Mouse (Mus musculus) stomach, embryonic 14.5 days (tissue): ENCODE measurements around the gene Rbpms2. TPM values are rescaled to one million over a fixed set of nuclear protein-coding genes. Genes with fewer than 3 reads are reported as not detected.

ENCODE experiments used
- ATAC-seq: fragments of 200-750 bp; cut with Nextera tagmentation; 2 replicates; pipeline ENCODE4 v1.8.0; 2017; ENCODE audit warnings: low read depth, moderate TSS enrichment; ENCODE audit not compliant: insufficient number of reproducible peaks, insufficient read depth, low FRiP score
- H3K27ac ChIP-seq: fragments of 300-500 bp; sonication (generic); 2 replicates; pipeline ENCODE4 v1.5.1; 2014; ENCODE audit warnings: mild to moderate bottlenecking, low read length, moderate library complexity, mixed read lengths
- H3K27me3 ChIP-seq: fragments of 300-500 bp; sonication (generic); 2 replicates; pipeline ENCODE4 v1.6.1; 2014; ENCODE audit warnings: low read length, control low read depth, mixed read lengths; ENCODE audit not compliant: control insufficient read depth, insufficient read depth
- H3K36me3 ChIP-seq: fragments of 300-500 bp; sonication (generic); 2 replicates; pipeline ENCODE4 v1.6.1; 2014; ENCODE audit warnings: mild to moderate bottlenecking, control low read depth, low read length, moderate library complexity, mixed read lengths; ENCODE audit not compliant: control insufficient read depth, insufficient read depth
- H3K4me1 ChIP-seq: fragments of 300-500 bp; sonication (generic); 2 replicates; pipeline ENCODE4 v1.6.1; 2014; ENCODE audit warnings: low read length, control low read depth, mixed read lengths; ENCODE audit not compliant: control insufficient read depth, insufficient read depth
- H3K4me2 ChIP-seq: fragments of 300-500 bp; sonication (generic); replicated peaks from 2 replicates; pipeline ENCODE4 v1.6.1; 2014; ENCODE audit warnings: low read depth, low read length, control low read depth
- H3K4me3 ChIP-seq: fragments of 300-500 bp; sonication (generic); 2 replicates; pipeline ENCODE4 v1.5.1; 2014; ENCODE audit warnings: low read depth, low read length, control low read depth
- H3K9ac ChIP-seq: fragments of 300-500 bp; sonication (generic); replicated peaks from 2 replicates; pipeline ENCODE4 v1.6.1; 2014; ENCODE audit warnings: low read depth, mild to moderate bottlenecking, control low read depth, low read length, moderate library complexity, mixed read lengths
- H3K9me3 ChIP-seq: fragments of 300-500 bp; sonication (generic); 2 replicates; pipeline ENCODE4 v1.6.1; 2016; ENCODE audit warnings: low read depth, low read length, control low read depth; ENCODE audit not compliant: control insufficient read depth
- WGBS: fragments of 180-500 bp; shearing (Covaris S2); extraction: QIAGEN DNeasy Blood & Tissue Kit; methylation state at CpG from one replicate; pipeline ENCODE4 v1.1.7; 2014; 5-methylcytosine and 5-hydroxymethylcytosine counted together
- polyA plus RNA-seq: library from polyadenylated mRNA; unstranded; fragments of >200 nt; fragmentation: Nextera tagmentation; extraction: Ambion mirVana; gene quantifications from 2 replicates; pipeline ENCODE4 v1.2.1, GENCODE M21; 2014

Gene Rbpms2
- polyA plus RNA-seq, 1 experiment from 2014 or later: 32.5 TPM

DNA sequence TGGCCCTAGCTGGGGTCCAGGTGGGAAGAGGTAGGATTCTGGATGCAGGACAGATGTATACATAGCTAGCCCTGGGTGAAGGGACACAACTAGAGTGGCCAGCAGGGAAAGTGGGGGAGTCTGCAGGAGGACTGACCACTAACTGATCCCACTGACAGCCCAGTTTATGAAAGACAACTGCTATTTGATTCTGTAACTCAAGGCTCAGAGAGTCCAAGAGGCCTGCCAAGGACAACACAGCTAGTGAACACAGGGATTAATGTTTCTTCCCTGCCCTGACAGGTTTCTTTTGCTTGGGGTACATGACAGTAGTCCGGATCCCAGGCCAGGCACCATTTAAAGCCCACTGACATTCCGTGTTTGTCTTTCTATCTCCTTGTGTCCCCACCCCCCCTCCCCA, 22.3 kb upstream of the Rbpms2 start:
- Histone ChIP-seq H3K4me1 (peaks cover 12% of the 10 kb centered on the region), H3K4me2 (no peak overlapping the region), H3K9me3 (no peaks in the 10 kb centered on the region), H3K27ac (peak overlapping the region; percentile 71), H3K9ac (no peak overlapping the region), H3K4me3 (no peak overlapping the region), H3K36me3 (no peaks in the 10 kb centered on the region), H3K27me3 (no peaks in the 10 kb centered on the region)
- WGBS: 40% methylated on average over 2 of the region's 2 CpGs
- ATAC-seq: no peak

DNA sequence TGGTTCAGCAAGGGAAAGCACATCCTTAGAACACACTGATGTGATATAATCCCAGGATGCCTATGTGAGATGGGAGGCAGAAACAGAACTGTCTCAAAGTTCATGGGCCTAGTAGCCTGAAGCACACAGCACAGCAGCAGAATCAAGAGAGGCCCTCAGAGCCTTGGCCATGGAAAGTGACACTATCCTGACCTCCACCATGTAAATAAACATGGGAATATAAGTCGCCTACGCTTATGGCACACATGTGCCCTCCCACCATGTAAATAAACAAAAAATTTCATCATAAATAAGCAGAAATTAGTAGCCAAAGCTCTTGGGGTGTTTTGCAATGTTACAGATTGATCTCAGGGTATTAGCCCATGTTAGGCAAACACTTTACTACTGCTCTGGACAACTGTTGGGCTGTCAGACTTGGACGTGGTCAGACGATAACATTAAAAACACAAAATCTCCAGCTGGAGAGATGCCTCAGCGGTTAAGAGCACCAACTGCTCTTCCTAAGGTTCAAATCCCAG, 17.4 kb upstream of the Rbpms2 start:
- H3K36me3 ChIP-seq: no peaks in the 10 kb centered on the region
- H3K27ac ChIP-seq: no peak overlapping the region
- no peak overlapping the region for H3K9ac ChIP-seq
- no peaks in the 10 kb centered on the region for H3K9me3 ChIP-seq
- ATAC-seq: no peak
- no peaks in the 10 kb centered on the region for H3K27me3 ChIP-seq
- no peaks in the 10 kb centered on the region for H3K4me1 ChIP-seq
- 68% methylated on average over 5 of the region's 5 CpGs for WGBS
- no peak overlapping the region for H3K4me2 ChIP-seq
- H3K4me3 ChIP-seq: no peak overlapping the region

DNA sequence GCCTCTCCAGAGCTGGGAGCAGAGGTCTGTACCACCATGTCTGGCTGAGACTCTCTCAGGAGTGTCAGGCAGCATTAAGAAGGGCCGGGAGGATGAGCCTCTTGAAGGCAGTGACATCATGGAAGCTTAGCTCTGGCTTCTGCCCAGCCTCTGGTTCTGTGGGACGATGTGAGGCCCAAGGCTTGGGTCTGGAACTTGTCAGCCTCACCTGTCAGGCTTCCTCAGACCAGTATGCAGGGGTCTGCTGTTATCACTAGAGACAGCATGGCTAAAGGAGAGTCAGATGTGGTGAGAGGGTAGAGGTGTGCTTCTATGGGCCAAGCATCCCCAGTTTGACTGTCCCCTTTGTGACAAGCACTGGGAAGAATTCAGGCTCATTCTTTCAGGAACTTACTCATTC, 16.4 kb upstream of the Rbpms2 start:
- H3K9ac ChIP-seq: no peak overlapping the region
- no peak overlapping the region for H3K27ac ChIP-seq
- H3K9me3 ChIP-seq: no peaks in the 10 kb centered on the region
- no peak overlapping the region for H3K4me2 ChIP-seq
- no peak overlapping the region for H3K4me3 ChIP-seq
- H3K27me3 ChIP-seq: no peaks in the 10 kb centered on the region
- no peaks in the 10 kb centered on the region for H3K4me1 ChIP-seq
- ATAC-seq: no peak
- H3K36me3 ChIP-seq: no peaks in the 10 kb centered on the region
- 15% methylated on average over 2 of the region's 2 CpGs for WGBS

DNA sequence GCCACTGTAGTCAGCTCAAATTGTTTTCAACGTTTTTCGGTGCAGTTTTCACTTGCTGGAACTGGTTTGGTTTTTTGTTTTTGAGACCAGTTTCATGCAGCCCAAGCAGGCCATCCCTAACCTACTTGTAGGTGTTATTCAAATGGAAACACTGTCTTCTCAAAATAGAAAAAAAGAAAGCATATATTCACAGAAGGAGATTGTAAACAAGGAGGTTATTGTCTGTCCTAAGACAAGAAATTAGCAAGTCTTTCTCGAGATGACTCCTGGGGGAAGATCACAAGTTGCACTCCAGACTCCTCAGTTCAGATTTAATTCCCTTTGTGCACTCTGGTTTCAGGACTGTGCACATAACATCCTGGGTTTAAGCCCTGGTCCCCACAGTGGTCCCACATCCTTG, 10.1 kb upstream of the Rbpms2 start:
- Histone ChIP-seq H3K4me1 (no peaks in the 10 kb centered on the region), H3K9ac (no peak overlapping the region), H3K27ac (no peak overlapping the region), H3K4me2 (no peak overlapping the region), H3K27me3 (no peaks in the 10 kb centered on the region), H3K36me3 (no peaks in the 10 kb centered on the region), H3K4me3 (no peak overlapping the region), H3K9me3 (no peaks in the 10 kb centered on the region)
- WGBS: 60% methylated on average over 3 of the region's 3 CpGs
- ATAC-seq: no peak

DNA sequence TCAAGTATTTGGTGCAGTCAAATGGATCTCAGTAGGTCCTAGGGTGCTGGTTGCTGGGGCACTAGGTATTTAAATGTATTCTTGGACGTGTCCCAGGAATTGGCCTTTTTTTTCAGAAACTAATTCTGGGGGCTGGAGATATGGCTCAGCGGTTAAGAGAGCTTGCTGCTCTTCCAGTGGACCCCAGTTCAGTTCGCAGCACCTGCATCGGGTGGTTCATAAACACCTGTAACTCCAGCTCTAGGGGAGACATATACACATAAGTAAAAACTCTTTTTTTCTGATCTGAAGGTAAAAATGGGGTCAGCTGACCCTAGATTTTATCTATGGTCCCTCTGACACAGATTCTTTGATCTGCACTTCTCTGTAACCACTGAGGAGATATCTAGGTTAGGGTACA, 8.3 kb upstream of the Rbpms2 start:
- Histone ChIP-seq H3K4me3 (no peak overlapping the region), H3K9ac (no peak overlapping the region), H3K36me3 (no peaks in the 10 kb centered on the region), H3K4me1 (no peaks in the 10 kb centered on the region), H3K9me3 (no peaks in the 10 kb centered on the region), H3K4me2 (no peak overlapping the region), H3K27me3 (no peaks in the 10 kb centered on the region), H3K27ac (no peak overlapping the region)
- 92% methylated on average over 4 of the region's 4 CpGs for WGBS
- no peak for ATAC-seq

DNA sequence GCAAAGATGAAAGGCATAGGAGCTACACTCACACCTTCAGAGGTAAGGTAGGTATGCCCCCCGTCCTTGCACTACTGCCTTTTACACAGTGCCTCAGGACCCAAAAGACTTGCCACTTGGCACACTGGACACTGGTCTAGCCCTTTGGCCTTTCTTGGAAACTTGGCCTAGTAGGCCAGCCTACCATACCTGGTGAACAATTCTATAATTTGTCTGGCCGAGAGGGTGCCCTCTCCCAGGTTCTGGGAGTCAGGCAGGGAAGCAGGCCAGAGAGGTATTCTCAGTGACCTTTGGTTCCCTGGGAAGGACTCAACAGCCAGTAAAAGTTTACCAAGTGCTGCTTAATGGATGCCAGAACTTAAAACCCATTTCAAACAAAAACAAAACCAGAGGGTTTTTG, 7.8 kb upstream of the Rbpms2 start:
- Histone ChIP-seq H3K36me3 (no peaks in the 10 kb centered on the region), H3K27ac (no peak overlapping the region), H3K9me3 (no peaks in the 10 kb centered on the region), H3K4me3 (no peak overlapping the region), H3K4me2 (no peak overlapping the region), H3K27me3 (no peaks in the 10 kb centered on the region), H3K9ac (no peak overlapping the region), H3K4me1 (no peaks in the 10 kb centered on the region)
- ATAC-seq: no peak
- WGBS: 82% methylated on average over 2 of the region's 2 CpGs

DNA sequence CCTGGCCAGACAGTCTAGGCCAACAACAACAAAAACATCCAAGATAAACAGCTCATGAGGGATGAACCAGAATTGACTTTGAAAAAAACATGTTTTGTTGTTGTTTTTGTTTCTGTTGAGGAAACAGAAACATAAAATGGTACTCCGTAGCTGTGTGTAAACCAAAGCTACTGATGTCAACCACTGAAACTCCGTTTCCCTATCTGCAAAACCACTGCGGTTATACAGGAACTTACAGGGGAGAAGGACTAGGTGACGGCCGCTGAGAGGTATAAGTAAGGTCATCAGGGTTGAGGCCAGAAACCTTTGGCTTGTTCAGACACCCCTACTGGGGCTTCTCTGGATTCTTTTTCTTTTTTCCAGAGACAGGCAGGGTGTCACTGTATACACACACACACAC, 6.6 kb upstream of the Rbpms2 start:
- Histone ChIP-seq H3K27ac (no peak overlapping the region), H3K9me3 (no peaks in the 10 kb centered on the region), H3K9ac (no peak overlapping the region), H3K36me3 (no peaks in the 10 kb centered on the region), H3K4me2 (no peak overlapping the region), H3K27me3 (no peaks in the 10 kb centered on the region), H3K4me1 (no peaks in the 10 kb centered on the region), H3K4me3 (no peak overlapping the region)
- WGBS: 89% methylated on average over 5 of the region's 5 CpGs
- no peak for ATAC-seq

DNA sequence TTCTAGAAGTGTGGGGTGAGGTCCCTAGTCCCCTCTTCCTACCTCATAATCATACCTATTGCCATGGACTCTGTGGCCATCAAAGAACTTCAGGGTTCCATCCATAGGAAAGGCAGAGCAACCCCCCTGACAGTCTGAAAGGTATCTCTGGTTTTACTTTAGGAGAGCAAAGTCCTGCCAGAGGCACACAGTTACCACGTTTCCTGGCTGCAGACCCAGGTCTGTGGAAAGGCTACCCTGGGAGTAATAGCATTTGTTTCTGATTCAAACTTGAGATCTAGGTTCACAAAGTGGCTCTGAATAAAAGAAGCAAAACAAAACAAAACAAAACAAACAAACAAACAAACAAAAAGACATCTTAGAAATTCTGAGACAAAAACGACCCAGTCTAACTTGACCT, 5.2 kb upstream of the Rbpms2 start:
- ATAC-seq: no peak
- 82% methylated on average over 2 of the region's 2 CpGs for WGBS
- 0 out of 2 replicates have a peak, but pooled peaks cover 5% of the 10 kb centered on the region for H3K4me1 ChIP-seq

More for the DNA sequence above, 5.2 kb upstream of the Rbpms2 start:
- Histone ChIP-seq H3K36me3 (no peaks in the 10 kb centered on the region), H3K9me3 (no peaks in the 10 kb centered on the region), H3K4me2 (no peak overlapping the region), H3K9ac (no peak overlapping the region), H3K27me3 (no peaks in the 10 kb centered on the region), H3K27ac (no peak overlapping the region), H3K4me3 (no peak overlapping the region)
